Mouse (Mus musculus): ENCODE data around the gene H2-K1. TPM values are rescaled to one million over a fixed set of nuclear protein-coding genes. Genes with fewer than 3 reads are reported as not detected.
A peak's percentile ranks its signal among the peaks of the same experiment; 100 is the strongest.
"Not testable (repeated sequence)": the region's sequence is repeated elsewhere in the genome, so short reads cannot be mapped to it uniquely, and the experiment has no call there.

The H2-K1 gene
- total and polyA plus RNA-seq, 2 experiments from 2014 or later: 21.2 to 21.9 TPM

DNA sequence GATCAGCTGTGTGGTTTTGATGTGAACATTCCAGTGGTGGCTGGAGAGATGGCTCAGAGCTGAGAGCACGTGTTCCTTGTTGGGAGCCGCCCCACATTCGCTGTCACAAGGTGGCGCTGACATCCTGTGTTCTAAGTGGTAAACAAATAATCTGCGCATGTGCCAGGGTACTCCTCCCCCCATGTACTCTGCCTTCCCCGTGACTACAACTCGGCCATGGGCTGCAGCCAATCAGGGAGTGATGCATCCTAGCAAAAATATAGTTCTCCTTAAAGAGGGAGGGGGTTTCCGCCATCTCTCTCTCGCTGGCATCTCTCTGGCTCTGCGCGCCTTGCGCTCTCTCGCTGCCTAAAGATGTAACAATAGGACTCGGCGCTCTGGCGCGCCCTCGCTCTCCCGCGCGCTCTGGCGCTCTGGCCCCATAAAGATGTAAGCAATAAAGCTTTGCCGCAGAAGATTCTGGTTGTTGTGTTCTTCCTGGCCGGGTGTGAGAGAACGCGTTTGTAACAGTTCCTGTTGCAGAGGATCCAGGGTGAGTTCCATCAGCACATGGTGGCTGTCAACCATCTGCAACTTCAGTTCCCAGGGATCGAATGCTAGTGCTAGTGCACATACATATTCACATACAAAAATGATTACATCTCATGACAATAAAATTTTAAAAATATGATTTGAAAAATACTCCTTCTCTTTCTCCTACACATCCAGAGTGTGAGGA, 18.8 kb downstream of the H2-K1 start:
- H3K9me3 ChIP-seq (ENCODE audit: low read length); H3K4me1 ChIP-seq (ENCODE audit: insufficient read depth); H3K27me3 ChIP-seq (ENCODE audit: insufficient read depth, low read length); H3K36me3 ChIP-seq (ENCODE audit: insufficient read depth): not testable (repeated sequence)
- peak; percentile 82 for TF ChIP-seq CTCF (IDR thresholded peaks at IDR 0.05; ENCODE audit: low read depth)
- H3K4me2 ChIP-seq (ENCODE audit: low read depth): peak overlapping the region; percentile 55
- H3K4me3 ChIP-seq (ENCODE audit: low read depth, low read length): peak overlapping the region; percentile 43
- peak overlapping the region; percentile 85 for H3K27ac ChIP-seq (ENCODE audit: low read depth, low read length)
- H3K9ac ChIP-seq: peak overlapping the region; percentile 53
- ATAC-seq: peak; percentile 95
- 1% methylated on average over 27 of the region's 27 CpGs for WGBS
- peak; percentile 97 for DNase-seq

DNA sequence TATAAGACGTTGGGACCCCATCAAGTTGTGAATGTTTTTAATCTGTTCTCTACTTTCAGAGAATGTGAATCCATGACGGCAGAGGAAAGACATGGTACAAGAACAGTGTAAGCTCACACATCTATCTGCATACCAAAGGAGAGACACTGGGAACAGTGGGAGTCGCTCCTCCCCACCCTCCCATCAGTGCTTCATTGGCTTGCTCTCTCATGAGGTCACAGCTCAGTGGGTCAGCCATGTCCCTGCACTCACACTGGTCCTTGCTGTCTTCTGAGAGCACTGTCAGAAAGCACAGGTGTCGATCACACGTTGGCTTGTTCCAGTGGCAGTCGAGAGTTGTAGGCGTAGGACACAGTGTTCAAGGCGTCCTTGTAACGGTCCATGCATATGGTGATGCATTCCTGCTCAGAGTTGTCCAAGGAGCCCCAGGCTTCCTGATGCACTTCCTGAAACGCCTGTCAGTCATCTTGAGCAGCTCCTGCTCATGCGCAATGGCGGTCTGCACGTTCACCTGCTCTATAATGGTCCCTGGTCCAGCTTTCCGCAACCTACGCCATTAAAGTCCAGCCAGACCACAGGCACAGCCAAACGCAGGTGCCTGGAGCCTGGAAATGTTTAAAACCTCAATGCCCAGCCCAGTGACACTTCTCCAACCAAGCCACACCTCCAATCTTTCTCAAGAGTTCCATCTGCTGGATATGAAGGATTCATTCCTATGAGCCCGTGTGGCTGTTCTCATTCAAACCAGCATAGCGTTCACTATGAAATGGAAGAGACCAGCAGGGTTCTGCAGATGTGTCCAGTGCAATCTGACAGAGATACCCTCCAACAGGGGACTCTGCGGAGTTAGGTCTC, 19.7 kb downstream of the H2-K1 start:
- ATAC-seq: peak; percentile 44
- Histone ChIP-seq H3K9ac (peak overlapping the region; percentile 39; the same call in 1 of the 2 replicates), H3K4me2 (ENCODE audit: low read depth) (peak overlapping the region; percentile 33)

DNA sequence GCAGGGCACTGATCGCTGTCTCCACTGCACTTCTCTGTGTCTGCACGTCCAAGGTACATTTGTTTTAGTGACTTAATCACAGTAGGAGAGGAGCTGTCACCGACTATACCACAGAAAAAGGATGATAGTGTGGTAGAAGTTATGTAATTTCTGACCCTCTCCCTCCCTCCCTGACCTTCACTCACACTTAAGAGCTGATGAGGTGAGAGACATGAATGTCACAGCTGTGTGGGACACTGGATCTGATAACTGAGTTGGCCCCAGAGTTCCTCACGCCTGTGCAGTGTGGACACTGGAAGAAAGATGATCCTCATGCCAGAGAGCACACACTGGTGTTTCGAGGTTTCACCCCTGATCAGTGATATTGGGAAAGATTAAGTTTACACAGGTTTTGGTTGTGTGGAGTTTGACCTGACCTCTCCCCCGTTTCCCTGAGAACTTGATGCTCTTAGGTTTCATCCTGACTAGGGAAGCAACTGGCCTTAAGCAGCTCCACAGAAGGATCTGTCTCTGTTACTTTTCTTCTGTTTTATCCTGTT, 20.6 kb downstream of the H2-K1 start:
- DNase-seq (no peak), ATAC-seq (no peak)
- Histone ChIP-seq H3K9ac (no peak overlapping the region), H3K27me3 (ENCODE audit: insufficient read depth, low read length) (peaks cover 9% of the 10 kb centered on the region), H3K4me2 (ENCODE audit: low read depth) (no peak overlapping the region), H3K4me3 (ENCODE audit: low read depth, low read length) (no peak overlapping the region), H3K4me1 (ENCODE audit: insufficient read depth) (0 out of 2 replicates have a peak, but pooled peaks cover 4% of the 10 kb centered on the region), H3K36me3 (ENCODE audit: insufficient read depth) (no peaks in the 10 kb centered on the region), H3K27ac (ENCODE audit: low read depth, low read length) (no peak overlapping the region), H3K9me3 (ENCODE audit: low read length) (no peaks in the 10 kb centered on the region)
- TF ChIP-seq CTCF (IDR thresholded peaks at IDR 0.05; ENCODE audit: low read depth): no peak
- 80% methylated on average over 6 of the region's 6 CpGs for WGBS

More for the DNA sequence above, 19.7 kb downstream of the H2-K1 start:
- 76% methylated on average over 19 of the region's 19 CpGs for WGBS
- peak overlapping the region; percentile 54 for H3K27ac ChIP-seq (ENCODE audit: low read depth, low read length)
- H3K27me3 ChIP-seq (ENCODE audit: insufficient read depth, low read length): peaks cover 9% of the 10 kb centered on the region
- H3K9me3 ChIP-seq (ENCODE audit: low read length): no peaks in the 10 kb centered on the region
- no peaks in the 10 kb centered on the region for H3K36me3 ChIP-seq (ENCODE audit: insufficient read depth)
- DNase-seq: no peak
- 0 out of 2 replicates have a peak, but pooled peaks cover 4% of the 10 kb centered on the region for H3K4me1 ChIP-seq (ENCODE audit: insufficient read depth)
- no peak for TF ChIP-seq CTCF (IDR thresholded peaks at IDR 0.05; ENCODE audit: low read depth)
- H3K4me3 ChIP-seq (ENCODE audit: low read depth, low read length): no peak overlapping the region

DNA sequence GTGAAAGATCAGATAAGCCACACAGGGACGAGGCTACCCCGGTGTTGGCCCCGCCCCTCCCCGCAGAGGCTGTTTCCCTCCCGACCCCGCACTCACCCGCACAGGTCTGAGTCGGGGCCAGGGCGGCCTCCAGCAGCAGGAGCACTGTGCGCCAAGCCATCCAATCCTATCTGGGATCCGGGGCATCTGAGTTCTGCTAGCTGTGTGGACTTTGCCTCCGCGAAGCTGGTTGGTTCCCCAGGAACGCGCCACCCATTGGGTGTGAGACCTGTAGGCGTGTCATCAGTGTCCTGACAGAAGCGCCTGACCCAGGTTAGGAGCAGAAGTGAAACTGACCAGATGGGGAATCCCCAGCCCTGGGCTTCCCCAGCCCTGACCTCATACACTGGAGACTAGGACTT, 21.5 kb downstream of the H2-K1 start:
- 0 out of 2 replicates have a peak, but pooled peaks cover 4% of the 10 kb centered on the region for H3K4me1 ChIP-seq (ENCODE audit: insufficient read depth)

DNA sequence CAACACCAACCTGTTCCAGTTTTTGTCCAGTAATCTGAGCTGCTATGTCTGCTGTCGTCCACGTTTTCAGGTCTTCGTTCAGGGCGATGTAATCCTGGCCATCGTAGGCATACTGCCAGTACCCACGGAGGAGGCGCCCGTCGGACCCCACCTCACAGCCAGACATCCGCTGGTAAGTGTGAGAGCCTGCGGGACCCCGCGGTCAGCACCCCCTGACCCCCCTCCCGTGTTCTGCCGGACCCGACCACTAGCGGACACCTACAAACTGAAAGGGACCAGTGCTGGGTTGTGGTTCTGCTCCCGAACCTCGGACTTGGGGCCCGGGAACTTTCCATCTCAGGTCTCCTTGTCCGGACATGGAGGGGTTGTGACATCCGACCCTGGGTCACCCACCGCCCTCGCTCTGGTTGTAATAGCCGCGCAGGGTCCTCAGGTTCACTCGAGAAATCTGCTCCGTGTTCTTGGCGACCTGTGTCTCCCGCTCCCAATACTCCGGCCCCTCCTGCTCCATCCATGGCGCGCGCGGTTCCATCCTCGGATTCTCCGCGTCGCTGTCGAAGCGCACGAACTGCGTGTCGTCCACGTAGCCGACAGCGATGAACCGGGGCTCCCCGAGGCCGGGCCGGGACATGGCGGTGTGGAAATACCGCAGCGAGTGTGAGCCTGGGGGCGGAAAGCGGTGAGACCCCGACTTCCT, 22.1 kb downstream of the H2-K1 start:
- Histone ChIP-seq H3K36me3 (ENCODE audit: insufficient read depth) (no peaks in the 10 kb centered on the region), H3K9ac (0 out of 2 replicates have a peak overlapping the region, but pooled peaks have one; percentile 34), H3K4me2 (ENCODE audit: low read depth) (peak overlapping the region; percentile 57), H3K4me3 (ENCODE audit: low read depth, low read length) (peak overlapping the region; percentile 37), H3K27me3 (ENCODE audit: insufficient read depth, low read length) (peaks cover 9% of the 10 kb centered on the region), H3K27ac (ENCODE audit: low read depth, low read length) (no peak overlapping the region), H3K9me3 (ENCODE audit: low read length) (no peaks in the 10 kb centered on the region), H3K4me1 (ENCODE audit: insufficient read depth) (0 out of 2 replicates have a peak, but pooled peaks cover 4% of the 10 kb centered on the region)
- DNase-seq (no peak), ATAC-seq (no peak)
- 4% methylated on average over 57 of the region's 57 CpGs for WGBS
- no peak for TF ChIP-seq CTCF (IDR thresholded peaks at IDR 0.05; ENCODE audit: low read depth)

More for the DNA sequence above, 21.5 kb downstream of the H2-K1 start:
- Histone ChIP-seq H3K4me2 (ENCODE audit: low read depth) (peak overlapping the region; percentile 57), H3K27ac (ENCODE audit: low read depth, low read length) (no peak overlapping the region), H3K9me3 (ENCODE audit: low read length) (no peaks in the 10 kb centered on the region), H3K4me3 (ENCODE audit: low read depth, low read length) (peak overlapping the region; percentile 37), H3K36me3 (ENCODE audit: insufficient read depth) (no peaks in the 10 kb centered on the region), H3K27me3 (ENCODE audit: insufficient read depth, low read length) (peaks cover 9% of the 10 kb centered on the region), H3K9ac (0 out of 2 replicates have a peak overlapping the region, but pooled peaks have one; percentile 34)
- TF ChIP-seq CTCF (IDR thresholded peaks at IDR 0.05; ENCODE audit: low read depth): no peak
- WGBS: 1% methylated on average over 17 of the region's 17 CpGs
- DNase-seq (no peak), ATAC-seq (no peak)

DNA sequence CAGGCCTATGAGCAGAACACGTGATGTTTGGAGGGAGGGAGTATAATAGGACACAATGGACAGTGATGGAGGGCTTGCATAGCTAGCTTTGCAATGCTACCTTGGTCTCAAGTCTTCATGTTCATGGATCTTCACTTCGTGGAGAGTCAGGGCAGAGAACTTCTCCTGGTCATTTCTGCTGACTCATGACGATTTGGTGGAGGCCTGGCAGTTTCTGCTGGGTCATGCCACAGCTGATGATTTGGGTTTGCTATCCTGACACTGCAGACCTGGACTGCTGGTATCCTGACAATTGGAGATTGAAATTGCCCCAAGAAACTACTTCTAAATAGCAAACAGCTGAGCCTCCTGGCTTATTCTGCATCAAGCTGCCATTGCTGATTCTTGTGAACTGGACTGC, 26.6 kb downstream of the H2-K1 start:
- Histone ChIP-seq H3K4me3 (ENCODE audit: low read depth, low read length) (no peak overlapping the region), H3K9me3 (ENCODE audit: low read length) (no peaks in the 10 kb centered on the region), H3K4me2 (ENCODE audit: low read depth) (no peak overlapping the region), H3K27ac (ENCODE audit: low read depth, low read length) (no peak overlapping the region), H3K9ac (no peak overlapping the region), H3K36me3 (ENCODE audit: insufficient read depth) (no peaks in the 10 kb centered on the region), H3K27me3 (ENCODE audit: insufficient read depth, low read length) (peaks cover 9% of the 10 kb centered on the region), H3K4me1 (ENCODE audit: insufficient read depth) (no peaks in the 10 kb centered on the region)
- no peak for TF ChIP-seq CTCF (IDR thresholded peaks at IDR 0.05; ENCODE audit: low read depth)
- no peak for DNase-seq
- no peak for ATAC-seq
- 60% methylated on average over 3 of the region's 3 CpGs for WGBS

Data from forebrain, postnatal 0 days (tissue).